Mouse (Mus musculus) ES-E14 (cell line): ENCODE measurements at regions not wholly inside any gene's neighbourhood (a gene's known extent, or its start where the extent isn't known, plus 50 kb on each side); places are given as distances from the start of the nearest gene placed in this dataset.

Source experiments
- DNase-seq: peaks from one replicate; pipeline ENCODE4 v3.0.0-alpha.2; 2013; ENCODE audit warnings: low read depth, low spot score
- H3K27ac ChIP-seq: 2 replicates; pipeline ENCODE4 v1.5.1; 2012; ENCODE audit warnings: low read depth, mild to moderate bottlenecking, low read length, moderate library complexity, mixed read lengths; ENCODE audit not compliant: poor library complexity, insufficient read depth, severe bottlenecking
- H3K36me3 ChIP-seq: 2 replicates; pipeline ENCODE4 v1.6.1; 2012; ENCODE audit warnings: mild to moderate bottlenecking, low read length, moderate library complexity, mixed read lengths; ENCODE audit not compliant: control insufficient read depth, poor library complexity, insufficient read depth, severe bottlenecking
- H3K4me1 ChIP-seq, 2 experiments: fragments of 150-350 bp in 1 of 2; sonication (generic) in 1 of 2; 2 replicates each; pipeline ENCODE4 v1.6.1; 2012; ENCODE audit warnings: low read length in 2 of 2, mild to moderate bottlenecking in 1 of 2, mixed read lengths in 1 of 2; ENCODE audit not compliant: control insufficient read depth in 2 of 2, insufficient read depth in 2 of 2, poor library complexity in 1 of 2
- H3K4me3 ChIP-seq, 2 experiments: fragments of 150-350 bp in 1 of 2; sonication (generic) in 1 of 2; 2 replicates each; pipeline ENCODE4 v1.5.1; 2012; ENCODE audit warnings: low read length in 2 of 2, low read depth in 1 of 2, mild to moderate bottlenecking in 1 of 2, mixed read lengths in 1 of 2; ENCODE audit not compliant: insufficient read depth in 1 of 2, poor library complexity in 1 of 2, severe bottlenecking in 1 of 2
- H3K9ac ChIP-seq: 2 replicates; pipeline ENCODE4 v1.6.1; 2012; ENCODE audit warnings: low read depth, mild to moderate bottlenecking, low read length, mixed read lengths; ENCODE audit not compliant: poor library complexity, insufficient read depth, severe bottlenecking
- H3K9me3 ChIP-seq: fragments of 150-350 bp; sonication (generic); 2 replicates; pipeline ENCODE4 v1.6.1; 2012; ENCODE audit warnings: low read depth, mild to moderate bottlenecking, low read length; ENCODE audit not compliant: control insufficient read depth, insufficient read depth
- CHD2 ChIP-seq: IDR thresholded peaks from 2 replicates; pipeline ENCODE4 v1.6.1; 2014; ENCODE audit warnings: mild to moderate bottlenecking, low read depth, low read length, inconsistent platforms
- HCFC1 ChIP-seq: IDR thresholded peaks from 2 replicates; pipeline ENCODE4 v1.6.1; 2012; ENCODE audit warnings: low read length, inconsistent platforms, borderline replicate concordance; ENCODE audit not compliant: insufficient read depth
- MAFK ChIP-seq: IDR thresholded peaks from 2 replicates; pipeline ENCODE4 v1.6.1; 2014; ENCODE audit warnings: mild to moderate bottlenecking, low read depth, low read length, inconsistent platforms; ENCODE audit not compliant: insufficient read depth
- ZC3H11A ChIP-seq: IDR thresholded peaks from 2 replicates; pipeline ENCODE4 v1.6.1; 2012; ENCODE audit warnings: low read depth, mild to moderate bottlenecking, inconsistent platforms, low read length, borderline replicate concordance
- ZNF384 ChIP-seq: IDR thresholded peaks from 2 replicates; pipeline ENCODE4 v1.6.1; 2012; ENCODE audit warnings: low read depth, low read length, inconsistent platforms
- in situ Hi-C, 2 experiments: fragments of 600-800 bp; cut with MboI; formaldehyde crosslinking; loops; one replicate each; pipeline ENCODE4 v1.15.1; 2025; ENCODE audit warnings: low sequenced_read_pairs in 2 of 2, inconsistent platforms in 1 of 2; ENCODE audit not compliant: unreplicated experiment in 2 of 2

DNA sequence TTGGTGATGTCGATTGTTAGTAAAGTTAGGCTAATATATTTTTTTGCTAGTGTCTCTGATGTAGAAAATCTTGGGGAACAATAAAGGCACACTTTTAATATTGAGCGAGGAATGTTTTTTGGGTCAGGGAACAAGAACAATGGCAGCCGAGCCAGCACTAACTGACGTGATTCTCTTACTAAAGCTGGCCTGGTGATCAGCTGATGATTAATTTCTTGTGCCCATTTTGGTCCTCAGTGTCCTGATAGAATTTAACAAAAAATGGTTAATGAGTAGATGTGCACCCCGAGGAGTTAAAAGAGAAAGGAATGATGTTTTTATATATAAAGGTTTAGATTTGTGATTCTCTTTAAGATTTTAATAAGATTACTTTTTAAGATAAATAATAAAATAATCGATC is 289.0 kb upstream of the Adgrl2 start:
- Histone ChIP-seq H3K9me3 (no peaks in the 10 kb centered on the region), H3K4me3 (no peak overlapping the region), H3K27ac (no peak overlapping the region), H3K9ac (no peak overlapping the region), H3K4me1 (peaks cover 0 to 6% of the 10 kb centered on the region in 2 experiments; a peak in 1 of 4 replicates), H3K36me3 (no peaks in the 10 kb centered on the region)
- no peak for TF ChIP-seq CHD2
- TF ChIP-seq ZNF384, result no peak
- in situ Hi-C loops, result no loop called here
- no peak for DNase-seq

- in situ Hi-C loops, result no loop called here
- DNase-seq, result no peak
Measured at GRCm38 (mm10) chr3:149277812-149278211, 287.5 kb upstream of the Adgrl2 start.

DNA sequence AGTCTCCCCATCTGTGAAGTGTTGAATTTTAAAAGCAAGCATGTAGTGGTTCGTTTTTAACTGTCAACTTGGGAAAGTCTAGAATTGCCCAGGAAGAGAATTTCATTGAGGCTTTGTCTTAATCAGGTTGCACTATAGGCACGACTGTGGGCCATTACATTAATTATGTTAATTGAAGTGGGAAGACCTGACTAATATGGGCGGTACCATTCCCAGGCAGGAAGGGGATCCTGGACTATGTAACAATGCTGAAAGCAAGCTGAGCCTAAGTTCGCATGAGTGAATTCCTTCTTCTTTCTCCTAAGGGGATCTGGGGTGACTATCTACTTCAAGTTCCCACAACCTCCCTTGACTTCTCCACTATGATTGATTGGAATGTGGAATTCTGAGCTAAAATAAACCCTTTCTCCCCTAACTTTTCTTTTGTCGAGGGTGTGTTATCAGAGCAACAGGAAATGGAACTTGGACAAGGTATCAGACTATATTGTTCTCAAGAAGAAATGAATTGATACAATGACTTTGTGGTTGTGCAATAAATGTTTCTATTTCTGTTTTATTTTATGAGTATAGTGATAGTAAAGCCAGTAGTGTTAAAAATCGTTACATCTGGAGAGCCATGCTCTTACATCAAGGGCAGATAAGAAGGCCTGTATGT is 285.2 kb upstream of the Adgrl2 start:
- Histone ChIP-seq H3K9me3 (no peaks in the 10 kb centered on the region), H3K9ac (no peak overlapping the region), H3K4me1 (peaks cover 0 to 4% of the 10 kb centered on the region in 2 experiments; a peak in 1 of 4 replicates), H3K27ac (no peak overlapping the region), H3K36me3 (no peaks in the 10 kb centered on the region), H3K4me3 (no peak overlapping the region)
- TF ChIP-seq ZNF384, result no peak
- TF ChIP-seq MAFK, result no peak
- no peak for TF ChIP-seq HCFC1
- TF ChIP-seq CHD2, result no peak
- no peak for TF ChIP-seq ZC3H11A
- in situ Hi-C loops, result no loop called here
- no peak for DNase-seq

More at GRCm38 (mm10) chr3:149277812-149278211, 287.5 kb upstream of the Adgrl2 start:
- Histone ChIP-seq H3K27ac (no peak overlapping the region), H3K9ac (no peak overlapping the region), H3K36me3 (no peaks in the 10 kb centered on the region), H3K4me3 (no peak overlapping the region), H3K9me3 (no peaks in the 10 kb centered on the region), H3K4me1 (peaks cover 0 to 7% of the 10 kb centered on the region in 2 experiments; a peak in 1 of 4 replicates)
- TF ChIP-seq CHD2 (no peak), ZNF384 (no peak), HCFC1 (no peak), ZC3H11A (no peak), MAFK (no peak)

DNA sequence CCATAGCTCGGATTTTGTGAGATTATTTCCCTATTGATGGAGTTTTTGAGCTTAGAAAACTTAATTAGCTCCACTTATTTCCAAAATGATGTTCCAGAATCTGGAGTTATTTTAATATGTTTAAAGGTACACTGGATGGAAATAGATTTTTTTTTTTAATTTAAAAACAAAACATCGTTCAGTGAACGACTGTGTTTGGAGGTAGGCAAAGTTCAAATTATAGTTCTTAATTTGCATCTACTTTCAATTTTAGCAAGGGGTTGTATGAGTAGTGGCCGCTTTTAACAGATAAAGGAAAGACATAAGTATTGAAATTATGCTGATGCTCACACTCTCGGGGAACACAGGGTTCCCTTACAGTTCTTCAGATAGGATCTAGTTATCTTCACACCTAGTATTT is 284.6 kb upstream of the Adgrl2 start:
- TF ChIP-seq HCFC1 (no peak), ZNF384 (no peak), ZC3H11A (no peak), CHD2 (no peak), MAFK (no peak)
- no peak overlapping the region for H3K4me3 ChIP-seq
- no peaks in the 10 kb centered on the region for H3K9me3 ChIP-seq
- H3K4me1 ChIP-seq, result peaks cover 0 to 4% of the 10 kb centered on the region in 2 experiments; a peak in 1 of 4 replicates
- no peak for DNase-seq
- H3K36me3 ChIP-seq, result no peaks in the 10 kb centered on the region
- H3K9ac ChIP-seq, result no peak overlapping the region
- no peak overlapping the region for H3K27ac ChIP-seq
- in situ Hi-C loops, result no loop called here
